Mouse (Mus musculus) midbrain, embryonic 16.5 days (tissue): ENCODE data around the gene Tpbgl. TPM values are rescaled to one million over a fixed set of nuclear protein-coding genes. Genes with fewer than 3 reads are reported as not detected.

Source experiments
- ATAC-seq: fragments of 200-750 bp; cut with Nextera tagmentation; 2 replicates; pipeline ENCODE4 v1.8.0; 2017; ENCODE audit warnings: moderate TSS enrichment
- H3K27ac ChIP-seq: fragments of 300-500 bp; sonication (generic); 2 replicates; pipeline ENCODE4 v1.5.1; 2014; ENCODE audit warnings: mild to moderate bottlenecking, low read length, mixed read lengths
- H3K27me3 ChIP-seq: fragments of 300-500 bp; sonication (generic); 2 replicates; pipeline ENCODE4 v1.6.1; 2014; ENCODE audit warnings: low read depth, low read length, mixed read lengths; ENCODE audit not compliant: control insufficient read depth, insufficient read depth
- H3K36me3 ChIP-seq: fragments of 300-500 bp; sonication (generic); 2 replicates; pipeline ENCODE4 v1.6.1; 2014; ENCODE audit warnings: mild to moderate bottlenecking, low read length, moderate library complexity, mixed read lengths; ENCODE audit not compliant: control insufficient read depth, insufficient read depth
- H3K4me1 ChIP-seq: fragments of 300-500 bp; sonication (generic); 2 replicates; pipeline ENCODE4 v1.6.1; 2014; ENCODE audit warnings: mild to moderate bottlenecking, low read length, mixed read lengths; ENCODE audit not compliant: control insufficient read depth, insufficient read depth
- H3K4me2 ChIP-seq: fragments of 300-500 bp; sonication (generic); 2 replicates; pipeline ENCODE4 v1.6.1; 2014; ENCODE audit warnings: mild to moderate bottlenecking, low read length, mixed read lengths
- H3K4me3 ChIP-seq: fragments of 300-500 bp; sonication (generic); 2 replicates; pipeline ENCODE4 v1.5.1; 2014; ENCODE audit warnings: low read depth, mild to moderate bottlenecking, low read length, moderate library complexity, mixed read lengths
- H3K9ac ChIP-seq: fragments of 300-500 bp; sonication (generic); 2 replicates; pipeline ENCODE4 v1.6.1; 2014; ENCODE audit warnings: low read depth, low read length, mixed read lengths
- H3K9me3 ChIP-seq: fragments of 300-500 bp; sonication (generic); replicated peaks from 2 replicates; pipeline ENCODE4 v1.6.1; 2014; ENCODE audit warnings: mild to moderate bottlenecking, low read length, mixed read lengths; ENCODE audit not compliant: control insufficient read depth, poor library complexity, severe bottlenecking
- WGBS: fragments of 180-500 bp; shearing (Covaris S2); extraction: QIAGEN DNeasy Blood & Tissue Kit; methylation state at CpG from one replicate; pipeline ENCODE4 v1.1.7; 2014; 5-methylcytosine and 5-hydroxymethylcytosine counted together
- polyA plus RNA-seq: library from polyadenylated mRNA; unstranded; fragments of >200 nt; fragmentation: Nextera tagmentation; extraction: Ambion mirVana; gene quantifications from 2 replicates; pipeline ENCODE4 v1.2.1, GENCODE M21; 2015

Tpbgl gene
- polyA plus RNA-seq, 1 experiment from 2014 or later: 1.6 TPM

DNA sequence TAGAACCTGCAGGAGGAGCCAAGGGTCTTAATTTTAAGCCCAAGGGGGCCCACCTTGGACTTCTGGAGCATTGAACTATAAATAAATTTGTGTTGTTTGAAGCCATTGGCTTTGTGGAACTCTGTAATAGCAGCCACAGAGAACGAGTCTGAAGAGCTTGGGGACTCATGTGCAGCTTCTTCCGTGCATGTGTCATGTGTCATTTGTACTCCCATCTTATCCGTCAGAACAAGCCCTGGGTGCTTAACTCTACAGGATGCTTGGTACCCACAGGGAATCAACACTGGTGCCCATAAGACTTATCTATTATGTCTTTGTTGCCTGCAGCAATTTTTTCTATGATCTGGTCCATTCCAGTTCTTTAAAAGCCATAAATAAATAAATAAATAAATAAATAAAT, 48.7 kb downstream of the Tpbgl start:
- H3K27ac ChIP-seq: no peak overlapping the region
- no peak overlapping the region for H3K9ac ChIP-seq
- no peak overlapping the region for H3K4me3 ChIP-seq
- no peak overlapping the region for H3K4me2 ChIP-seq
- H3K36me3 ChIP-seq: 0 out of 2 replicates have a peak, but pooled peaks cover 2% of the 10 kb centered on the region
- no peak for ATAC-seq
- no peaks in the 10 kb centered on the region for H3K27me3 ChIP-seq
- WGBS: 61% methylated on average over 3 of the region's 3 CpGs
- no peaks in the 10 kb centered on the region for H3K9me3 ChIP-seq
- peaks cover 18% of the 10 kb centered on the region for H3K4me1 ChIP-seq

Other genes starting within 250 kb of the Tpbgl start
- 45.0 and 55.6 TPM in 2 replicates for gene Gdpd5, start 245.7 kb downstream of the Tpbgl start, polyA plus RNA-seq
- gene Klhl35, start 161.1 kb downstream of the Tpbgl start, polyA plus RNA-seq: 2.5 and 2.9 TPM in 2 replicates
- 405 and 414 TPM in 2 replicates for gene Rps3, start 143.4 kb downstream of the Tpbgl start, polyA plus RNA-seq
- 18.4 and 21.0 TPM in 2 replicates for gene Arrb1, start 91.6 kb downstream of the Tpbgl start, polyA plus RNA-seq
- 5.9 and 6.5 TPM in 2 replicates for gene Slco2b1, start 84.2 kb upstream of the Tpbgl start, polyA plus RNA-seq
- not detected in 2 replicates for gene Olfr520, start 103.2 kb upstream of the Tpbgl start, polyA plus RNA-seq
- gene Olfr521, start 136.4 kb upstream of the Tpbgl start, polyA plus RNA-seq: not detected in 2 replicates
- gene Neu3, start 201.3 kb upstream of the Tpbgl start, polyA plus RNA-seq: 1.5 and 2.5 TPM in 2 replicates
- 1.1 and 1.3 TPM in 2 replicates for gene Xrra1, start 232.0 kb upstream of the Tpbgl start, polyA plus RNA-seq
- 286 and 308 TPM in 2 replicates for gene Spcs2, start 236.4 kb upstream of the Tpbgl start, polyA plus RNA-seq